Mouse (Mus musculus) MEL-GATA-1-ER (cell line): ENCODE measurements around the gene Atp5g2.
A peak's percentile ranks its signal among the peaks of the same experiment; 100 is the strongest.

ENCODE experiments used
- DNase-seq: peaks from one replicate; pipeline ENCODE4 v3.0.0-alpha.2; 2012; ENCODE audit warnings: low read depth; ENCODE audit errors: extremely low read depth

Atp5g2 gene

GRCm38 (mm10) chr15:102672215-102673071 lies at the start of gene Atp5g2:
Atp5g2 (minus strand) TSS chr15:102672352.
- no peak for DNase-seq

GRCm38 (mm10) chr15:102721016-102721898 lies 49.1 kb upstream of the Atp5g2 start:
- DNase-seq = no peak

DNA sequence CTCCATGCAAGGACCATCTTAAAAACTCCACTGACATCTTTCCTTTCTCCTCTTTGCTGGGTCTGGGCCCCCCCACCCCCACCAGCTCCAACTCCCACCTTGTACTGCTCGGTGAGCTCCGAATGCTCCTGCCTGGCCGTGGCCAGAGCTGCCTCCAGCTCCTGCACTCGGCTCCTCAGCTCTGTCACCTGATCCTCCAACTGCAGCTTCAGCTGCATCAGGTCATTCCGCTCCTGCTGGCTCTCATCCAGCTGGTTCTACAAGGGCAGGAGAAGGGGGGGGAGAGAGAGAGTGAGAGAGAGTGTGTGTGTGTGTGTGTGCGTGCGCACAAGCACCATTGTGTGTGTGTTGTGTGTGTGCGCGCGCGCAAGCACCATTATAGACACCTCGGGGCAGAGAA lies 44.0 kb upstream of the Atp5g2 start:
- no peak for DNase-seq

GRCm38 (mm10) chr15:102707736-102708269 lies 35.7 kb upstream of the Atp5g2 start:
- no peak for DNase-seq

- DNase-seq = no peak
These were observed 33.9 kb upstream of the Atp5g2 start for GRCm38 (mm10) chr15:102705923-102706503.

DNA sequence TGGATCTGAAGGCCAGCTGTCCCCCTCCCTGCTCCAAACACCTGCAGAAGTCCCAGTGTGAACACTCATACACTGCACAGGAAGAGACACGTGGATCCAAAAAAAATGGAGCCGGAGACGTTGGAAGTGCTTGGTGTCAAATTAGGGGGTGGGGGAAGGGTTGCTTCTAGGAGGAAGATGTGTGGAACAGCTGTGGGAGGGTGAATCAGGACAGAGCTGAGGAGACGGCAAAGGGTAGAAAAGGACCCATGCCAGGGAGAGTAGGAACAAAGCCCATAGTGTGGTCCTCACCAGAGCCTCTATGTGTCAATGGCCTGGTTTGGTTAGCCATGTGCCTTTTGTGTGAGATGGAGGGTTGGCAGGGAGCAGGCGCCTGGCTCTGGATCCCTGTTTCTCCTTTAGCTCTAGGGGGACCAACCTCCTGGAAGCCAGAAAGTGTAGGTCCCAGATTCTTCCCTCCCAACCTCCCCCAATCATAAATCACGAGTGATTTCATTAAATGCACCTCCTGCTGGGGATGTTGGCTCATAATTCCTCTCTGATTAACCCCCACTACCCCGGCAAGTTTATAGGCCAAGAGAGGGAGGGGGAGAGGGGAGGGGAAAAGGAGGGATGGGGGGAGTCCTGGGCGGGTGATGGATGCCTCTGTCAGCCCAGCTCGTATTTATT lies 33.2 kb upstream of the Atp5g2 start:
- no peak for DNase-seq

DNA sequence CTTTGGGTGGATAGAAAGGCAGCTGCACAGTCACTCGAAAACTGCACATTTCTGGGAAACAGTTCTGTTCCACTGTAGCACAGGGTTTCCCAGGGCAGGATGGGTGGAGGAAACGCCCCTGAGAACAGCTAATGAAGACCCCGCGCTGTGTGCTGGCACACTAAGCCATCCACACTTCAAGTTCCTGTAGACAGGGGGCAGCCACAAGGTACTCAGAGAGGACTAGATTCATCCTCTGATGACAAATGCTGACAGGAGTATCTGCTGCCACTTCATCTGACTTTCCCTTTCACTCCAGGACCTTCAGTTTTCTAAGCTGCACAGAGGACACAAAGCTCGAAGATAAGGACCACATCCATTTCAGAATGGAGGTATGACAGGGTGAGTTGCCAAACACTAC lies 32.7 kb upstream of the Atp5g2 start:
- no peak for DNase-seq

- DNase-seq = no peak
These were observed 30.8 kb upstream of the Atp5g2 start for GRCm38 (mm10) chr15:102702972-102703371.

DNA sequence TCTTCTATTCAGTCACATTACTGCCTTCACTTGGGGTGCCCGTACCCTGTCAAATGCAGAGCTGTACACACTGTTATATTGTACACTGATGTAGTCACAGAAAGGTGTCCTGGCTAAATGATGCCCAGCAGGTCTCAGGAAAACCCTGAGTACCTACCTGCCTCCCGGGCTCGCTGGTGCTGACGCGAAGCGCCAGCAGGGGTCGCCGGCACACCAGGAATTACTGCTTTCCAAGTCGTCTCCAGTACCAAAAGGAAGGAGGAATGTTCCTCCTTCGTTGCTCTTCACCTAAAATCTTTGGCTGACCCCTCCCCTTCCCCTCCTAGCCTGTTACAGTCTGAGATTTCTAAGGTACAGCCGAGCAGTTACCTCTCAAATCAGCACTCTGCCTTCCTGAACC lies 26.0 kb upstream of the Atp5g2 start:
- no peak for DNase-seq

- no peak for DNase-seq
These were observed 24.7 kb upstream of the Atp5g2 start for GRCm38 (mm10) chr15:102696899-102697298.

- DNase-seq = no peak
These were observed 21.4 kb upstream of the Atp5g2 start for GRCm38 (mm10) chr15:102693600-102693999.

DNA sequence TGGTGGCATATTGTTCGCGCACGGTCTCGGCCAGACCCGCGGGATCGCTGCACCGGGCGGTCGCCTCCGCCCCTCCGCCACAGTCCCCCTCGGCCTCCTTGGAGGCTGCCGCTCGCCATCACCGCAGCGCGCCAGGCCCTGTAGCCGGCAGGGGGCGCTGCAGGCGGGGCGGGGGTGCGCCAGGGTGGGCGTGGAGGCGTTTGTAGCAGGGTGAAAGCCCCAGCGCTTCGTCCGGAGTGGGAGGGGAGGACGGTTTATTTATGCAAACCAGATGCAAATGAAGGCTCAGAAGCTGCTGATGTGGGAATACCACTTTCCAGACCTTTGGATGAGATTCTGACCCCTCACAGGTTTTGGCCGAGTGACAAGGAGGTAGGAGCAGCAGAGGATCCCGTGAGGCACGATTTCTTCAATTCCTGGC lies 20.8 kb upstream of the Atp5g2 start:
- DNase-seq = no peak

DNA sequence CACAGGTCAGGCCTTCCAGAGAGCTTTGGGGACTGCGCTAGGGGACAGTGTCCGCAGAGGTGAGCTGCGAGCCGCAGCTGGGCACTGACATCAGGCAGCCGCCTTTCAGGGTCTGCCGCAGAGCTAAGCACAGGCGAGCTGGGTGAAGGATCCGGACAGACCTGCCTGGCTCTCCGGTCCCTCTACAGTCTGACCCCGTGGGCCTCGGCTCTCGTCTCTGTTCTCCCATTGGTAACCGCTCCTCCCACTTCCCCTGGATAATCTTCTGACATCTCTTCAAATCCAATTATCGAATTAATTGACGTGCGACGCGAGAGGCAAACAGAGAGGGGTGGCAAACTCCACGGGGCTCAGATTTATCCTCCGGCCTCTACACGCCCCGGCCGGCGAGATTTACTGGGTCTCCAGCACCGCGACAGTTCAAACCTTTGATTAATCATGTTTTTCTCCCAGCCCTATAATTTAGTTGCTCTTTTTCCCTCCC lies 20.2 kb upstream of the Atp5g2 start:
- no peak for DNase-seq

- no peak for DNase-seq
These were observed 13.6 kb upstream of the Atp5g2 start for GRCm38 (mm10) chr15:102685791-102686190.

DNA sequence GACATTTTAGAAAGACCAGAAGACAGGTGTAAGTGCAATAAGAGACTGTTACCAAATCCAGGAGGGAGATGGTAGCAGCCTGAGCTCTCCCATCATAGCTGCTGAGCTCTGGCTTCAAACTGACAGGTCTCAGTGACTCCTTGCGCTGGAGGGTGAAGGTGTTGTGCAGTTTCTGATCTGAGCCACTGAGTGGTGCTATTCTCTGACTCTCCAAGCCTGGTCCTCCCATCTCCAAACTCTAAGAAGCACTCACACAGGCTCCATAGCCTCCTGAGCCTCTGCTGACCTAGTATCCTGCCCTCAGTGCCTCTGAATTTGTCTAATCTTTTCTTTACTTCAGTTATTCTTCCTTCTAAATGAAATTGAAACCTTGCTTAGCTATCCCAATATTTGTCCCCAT lies 11.5 kb upstream of the Atp5g2 start:
- DNase-seq = peak; percentile 49

DNA sequence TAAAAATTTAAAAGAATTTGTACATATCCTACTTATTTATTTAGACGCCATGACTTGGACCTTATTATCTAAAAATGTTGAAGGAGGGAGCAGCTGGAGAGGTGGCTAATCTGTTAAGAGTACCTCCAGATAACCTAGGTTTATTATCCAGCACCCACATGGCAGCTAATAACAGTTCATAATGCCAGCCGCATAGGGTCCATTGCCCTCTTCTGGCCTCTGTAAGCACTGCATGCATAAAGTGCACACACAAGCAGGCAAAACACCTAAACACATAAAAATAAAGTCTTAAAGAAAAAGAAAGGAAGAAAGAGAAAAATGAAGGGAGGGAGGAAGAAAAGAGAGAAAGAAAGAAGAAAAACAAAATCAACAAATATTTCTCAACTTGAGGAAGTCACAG lies 4.2 kb upstream of the Atp5g2 start:
- peak; percentile 48 for DNase-seq

- no peak for DNase-seq
These were observed 1.4 kb upstream of the Atp5g2 start for GRCm38 (mm10) chr15:102673548-102673947.

DNA sequence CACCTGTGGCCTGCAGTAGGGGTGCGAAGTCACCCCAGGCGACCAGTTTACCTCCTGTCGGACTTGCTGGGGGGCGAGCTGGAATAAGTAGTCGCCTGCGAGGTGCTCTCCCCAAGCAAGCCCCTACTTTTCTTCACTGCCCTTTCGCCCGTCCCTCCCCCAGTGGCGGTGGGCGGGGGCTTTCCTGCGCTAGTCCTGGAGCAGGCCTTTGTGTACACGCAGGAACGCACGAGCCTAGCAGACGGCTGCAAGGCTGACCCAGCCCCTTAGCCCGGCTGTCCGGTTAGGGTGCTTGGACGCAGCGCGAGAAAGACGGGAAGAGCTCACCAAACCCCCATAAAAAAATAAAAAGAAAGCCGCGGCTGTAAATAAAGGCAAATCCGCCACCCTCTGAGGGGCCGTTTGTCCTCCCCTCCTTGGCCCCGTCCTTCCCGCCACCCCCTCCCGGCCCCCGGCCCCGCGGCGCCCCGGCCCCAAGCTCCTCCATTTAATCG lies 384 bp downstream of the Atp5g2 start:
- no peak for DNase-seq

GRCm38 (mm10) chr15:102670767-102671575 lies 1.2 kb downstream of the Atp5g2 start:
- DNase-seq = peak; percentile 98

- peak; percentile 41 for DNase-seq
These were observed 1.9 kb downstream of the Atp5g2 start for GRCm38 (mm10) chr15:102670281-102670680.
